Mouse (Mus musculus) hindbrain, embryonic 14.5 days (tissue): ENCODE data around the gene Pitpnm2. TPM values are rescaled to one million over a fixed set of nuclear protein-coding genes. Genes with fewer than 3 reads are reported as not detected.
A peak's percentile ranks its signal among the peaks of the same experiment; 100 is the strongest.

Source experiments
- ATAC-seq: fragments of 200-750 bp; cut with Nextera tagmentation; 2 replicates; pipeline ENCODE4 v1.8.0; 2017; ENCODE audit warnings: moderate number of reproducible peaks, mild to moderate bottlenecking, moderate TSS enrichment, moderate library complexity; ENCODE audit not compliant: low FRiP score
- DNase-seq: peaks from one replicate; pipeline ENCODE4 v3.0.0-alpha.2; 2015; ENCODE audit warnings: low spot score
- H3K27ac ChIP-seq: fragments of 300-500 bp; sonication (generic); 2 replicates; pipeline ENCODE4 v1.5.1; 2014; ENCODE audit warnings: mild to moderate bottlenecking, moderate library complexity
- H3K27me3 ChIP-seq: fragments of 300-500 bp; sonication (generic); 2 replicates; pipeline ENCODE4 v1.6.1; 2014; ENCODE audit warnings: mild to moderate bottlenecking, low read length, mixed read lengths; ENCODE audit not compliant: control insufficient read depth, insufficient read depth
- H3K36me3 ChIP-seq: fragments of 300-500 bp; sonication (generic); replicated peaks from 2 replicates; pipeline ENCODE4 v1.6.1; 2014; ENCODE audit not compliant: control insufficient read depth, insufficient read depth
- H3K4me1 ChIP-seq: fragments of 300-500 bp; sonication (generic); replicated peaks from 2 replicates; pipeline ENCODE4 v1.6.1; 2014; ENCODE audit warnings: antibody characterized with exemption, low read length, mixed read lengths; ENCODE audit not compliant: control insufficient read depth, insufficient read depth
- H3K4me2 ChIP-seq: fragments of 300-500 bp; sonication (generic); replicated peaks from 2 replicates; pipeline ENCODE4 v1.6.1; 2014; ENCODE audit warnings: mild to moderate bottlenecking, moderate library complexity
- H3K4me3 ChIP-seq: fragments of 300-500 bp; sonication (generic); replicated peaks from 2 replicates; pipeline ENCODE4 v1.5.1; 2014; ENCODE audit warnings: mild to moderate bottlenecking, low read length
- H3K9ac ChIP-seq: fragments of 300-500 bp; sonication (generic); 2 replicates; pipeline ENCODE4 v1.6.1; 2014
- H3K9me3 ChIP-seq: fragments of 300-500 bp; sonication (generic); 2 replicates; pipeline ENCODE4 v1.6.1; 2016; ENCODE audit warnings: low read length; ENCODE audit not compliant: control insufficient read depth
- WGBS: fragments of 180-500 bp; shearing (Covaris S2); extraction: QIAGEN DNeasy Blood & Tissue Kit; methylation state at CpG from one replicate; pipeline ENCODE4 v1.1.7; 2014; 5-methylcytosine and 5-hydroxymethylcytosine counted together
- polyA plus RNA-seq: library from polyadenylated mRNA; unstranded; fragments of >200 nt; fragmentation: Nextera tagmentation; extraction: Ambion mirVana; gene quantifications from 2 replicates; pipeline ENCODE4 v1.2.1, GENCODE M21; 2014

Gene Pitpnm2
- polyA plus RNA-seq, 1 experiment from 2014 or later, result 13.5 TPM

DNA sequence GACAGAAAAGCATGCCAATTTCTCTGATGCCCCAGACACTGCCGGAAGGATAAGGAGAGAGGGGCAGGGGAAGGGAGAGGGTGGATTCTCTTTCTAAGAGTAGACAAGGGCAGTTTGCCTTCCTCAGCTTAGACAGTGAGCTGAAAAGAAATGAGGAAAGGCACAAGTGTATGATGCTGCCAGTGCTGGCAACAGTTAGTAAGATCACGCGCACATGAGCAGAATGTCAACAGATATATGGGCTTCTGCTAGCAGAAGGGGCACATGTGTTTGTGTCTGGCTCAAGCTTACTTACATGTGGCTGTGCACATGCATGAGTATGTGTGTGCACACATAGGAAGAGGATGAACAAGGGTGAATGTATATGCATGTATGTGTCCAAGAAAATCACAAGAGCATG, 65.4 kb downstream of the Pitpnm2 start:
- Histone ChIP-seq H3K4me2 (peak overlapping the region; percentile 62), H3K36me3 (no peaks in the 10 kb centered on the region), H3K27me3 (no peaks in the 10 kb centered on the region), H3K9ac (peak overlapping the region; percentile 60), H3K27ac (peak overlapping the region; percentile 88), H3K4me3 (peak overlapping the region; percentile 29), H3K4me1 (peaks cover 63% of the 10 kb centered on the region), H3K9me3 (no peaks in the 10 kb centered on the region)
- 45% methylated on average over 3 of the region's 3 CpGs for WGBS
- DNase-seq (no peak), ATAC-seq (no peak)

DNA sequence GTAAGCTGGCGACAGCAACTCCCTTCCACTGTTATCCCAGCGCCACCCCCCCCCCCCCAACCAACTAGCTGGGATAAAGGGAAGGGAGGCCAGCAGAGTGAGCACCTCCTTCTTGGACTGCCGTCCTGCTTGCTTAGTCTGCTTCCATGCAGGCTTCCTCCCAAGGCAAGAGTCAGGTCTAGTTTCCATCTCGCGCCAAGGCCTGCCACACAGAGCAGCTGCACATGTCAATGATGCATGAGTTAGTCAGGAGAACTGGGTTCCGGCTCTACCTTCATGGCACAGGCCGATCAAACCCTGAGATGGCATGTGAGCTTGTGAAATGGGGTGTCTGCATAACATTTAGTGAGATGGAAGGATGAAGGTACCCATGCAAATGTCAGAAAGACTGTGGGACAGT, 66.9 kb downstream of the Pitpnm2 start:
- H3K4me1 ChIP-seq, result peaks cover 48% of the 10 kb centered on the region
- H3K9me3 ChIP-seq, result no peaks in the 10 kb centered on the region
- no peak overlapping the region for H3K4me3 ChIP-seq
- H3K9ac ChIP-seq, result no peak overlapping the region
- peak overlapping the region; percentile 62; the same call in 1 of the 2 replicates for H3K4me2 ChIP-seq
- 80% methylated on average over 7 of the region's 7 CpGs for WGBS
- H3K27ac ChIP-seq, result no peak overlapping the region
- no peaks in the 10 kb centered on the region for H3K27me3 ChIP-seq
- DNase-seq, result no peak
- ATAC-seq, result no peak
- H3K36me3 ChIP-seq, result no peaks in the 10 kb centered on the region

DNA sequence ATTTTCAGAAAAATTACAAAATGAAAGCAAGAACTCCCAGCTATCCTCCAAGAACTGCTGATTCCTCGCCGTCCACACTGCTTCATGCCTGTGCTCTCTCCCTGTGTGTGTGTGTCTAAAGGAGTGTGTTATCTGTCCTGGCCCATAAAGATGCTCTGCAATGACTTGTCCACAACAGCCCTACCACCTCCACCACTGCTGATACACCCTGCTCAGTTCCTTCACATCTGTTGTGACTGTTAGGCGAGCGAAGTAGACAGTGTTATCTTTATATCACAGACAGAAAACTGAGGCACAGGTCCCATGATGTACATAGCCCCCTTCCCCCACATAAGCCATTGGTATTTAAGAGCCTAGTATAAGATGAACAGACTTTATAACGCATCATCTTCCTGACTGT, 67.5 kb downstream of the Pitpnm2 start:
- WGBS, result 97% methylated on average over 5 of the region's 5 CpGs
- no peak overlapping the region for H3K27ac ChIP-seq
- no peak for DNase-seq
- H3K4me3 ChIP-seq, result no peak overlapping the region
- no peak overlapping the region for H3K4me2 ChIP-seq
- H3K36me3 ChIP-seq, result no peaks in the 10 kb centered on the region
- H3K9me3 ChIP-seq, result no peaks in the 10 kb centered on the region
- H3K4me1 ChIP-seq, result peaks cover 43% of the 10 kb centered on the region
- H3K27me3 ChIP-seq, result no peaks in the 10 kb centered on the region
- ATAC-seq, result no peak
- no peak overlapping the region for H3K9ac ChIP-seq

DNA sequence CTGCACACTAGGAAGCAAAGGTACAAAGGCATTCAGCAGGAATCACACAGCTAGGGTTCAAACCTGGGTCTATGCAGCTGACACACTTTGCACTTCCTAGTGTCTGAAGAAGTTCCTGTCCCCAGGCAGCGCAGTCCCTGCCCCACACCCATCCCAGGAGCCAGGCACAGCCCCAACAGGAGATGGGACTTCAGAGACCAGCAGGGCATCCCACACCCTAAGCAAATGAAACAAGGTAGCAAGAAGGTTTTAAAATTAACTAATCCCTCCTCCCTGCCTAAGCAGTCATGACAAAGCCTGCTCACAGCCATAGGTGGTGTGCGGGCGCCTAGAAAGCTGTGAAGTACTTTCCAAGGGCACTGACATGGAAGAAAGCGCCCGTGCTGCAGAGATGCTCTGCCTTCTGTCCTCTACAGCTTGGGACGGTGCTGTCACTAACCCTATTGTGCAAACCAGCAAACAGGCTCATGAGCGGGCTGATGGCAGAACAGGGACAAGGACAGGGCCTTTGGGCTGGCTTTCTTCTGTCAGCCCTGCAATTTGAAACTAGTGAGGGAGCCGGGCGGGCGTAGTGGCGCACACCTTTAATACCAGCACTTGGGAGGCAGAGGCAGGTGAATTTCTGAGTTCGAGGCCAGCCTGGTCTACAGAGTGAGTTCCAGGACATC, 68.9 kb downstream of the Pitpnm2 start:
- ATAC-seq, result no peak
- H3K27me3 ChIP-seq, result no peaks in the 10 kb centered on the region
- H3K9ac ChIP-seq, result no peak overlapping the region
- H3K4me2 ChIP-seq, result no peak overlapping the region
- DNase-seq, result no peak
- no peaks in the 10 kb centered on the region for H3K36me3 ChIP-seq
- H3K4me1 ChIP-seq, result peaks cover 34% of the 10 kb centered on the region
- H3K4me3 ChIP-seq, result no peak overlapping the region
- H3K9me3 ChIP-seq, result no peaks in the 10 kb centered on the region
- no peak overlapping the region for H3K27ac ChIP-seq
- WGBS, result 77% methylated on average over 12 of the region's 12 CpGs

DNA sequence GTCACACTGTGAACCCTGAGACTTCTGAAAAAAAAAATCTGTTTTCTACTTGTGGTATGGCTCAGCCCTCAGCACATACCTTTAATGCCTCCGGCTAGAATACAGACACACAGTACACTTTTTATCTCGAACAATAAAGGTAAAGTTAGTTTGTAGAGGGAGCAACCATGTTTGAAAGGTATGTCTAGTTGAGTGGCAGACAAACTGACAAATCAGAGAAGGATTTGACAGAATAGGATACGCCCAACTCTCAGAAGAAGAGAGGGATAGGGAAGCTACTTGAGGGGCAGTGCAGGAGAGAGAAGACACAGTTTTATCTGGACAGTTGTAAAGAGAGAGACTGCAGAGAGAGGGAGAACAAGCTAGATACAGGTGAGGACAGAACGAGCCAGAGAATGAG, 70.1 kb downstream of the Pitpnm2 start:
- H3K27me3 ChIP-seq, result no peaks in the 10 kb centered on the region
- H3K4me1 ChIP-seq, result peaks cover 25% of the 10 kb centered on the region
- H3K36me3 ChIP-seq, result no peaks in the 10 kb centered on the region
- H3K9ac ChIP-seq, result no peak overlapping the region
- H3K4me3 ChIP-seq, result no peak overlapping the region
- DNase-seq (no peak), ATAC-seq (no peak)
- no peak overlapping the region for H3K27ac ChIP-seq
- H3K4me2 ChIP-seq, result no peak overlapping the region
- 92% methylated on average over 4 of the region's 4 CpGs for WGBS
- H3K9me3 ChIP-seq, result no peaks in the 10 kb centered on the region

DNA sequence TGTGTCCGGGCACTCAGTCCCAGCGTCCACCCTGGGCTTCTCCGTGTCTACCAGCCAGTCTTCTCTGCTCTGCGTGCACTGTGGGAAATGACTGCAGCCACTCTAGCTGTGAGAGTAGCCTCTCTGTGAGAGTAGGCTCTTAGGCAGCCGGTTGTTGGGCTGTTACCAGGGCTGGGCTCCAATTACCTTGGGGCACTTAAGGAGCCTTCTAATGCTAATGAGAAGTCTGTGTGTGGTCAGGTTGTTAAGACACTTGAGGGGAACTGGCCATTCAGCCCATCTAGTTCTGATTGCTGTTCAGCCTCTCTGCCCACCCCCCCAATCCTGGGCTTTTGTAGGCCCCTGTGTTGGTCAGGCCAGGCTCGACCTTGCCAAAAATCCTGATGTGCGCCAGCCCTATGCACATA, 72.8 kb downstream of the Pitpnm2 start:
- ATAC-seq, result peak; percentile 44; the same call in 1 of the 2 replicates
- Histone ChIP-seq H3K4me3 (no peak overlapping the region), H3K36me3 (no peaks in the 10 kb centered on the region), H3K27me3 (no peaks in the 10 kb centered on the region), H3K9me3 (no peaks in the 10 kb centered on the region), H3K4me1 (peaks cover 19% of the 10 kb centered on the region; the same call in 1 of the 2 replicates), H3K9ac (no peak overlapping the region), H3K4me2 (no peak overlapping the region), H3K27ac (peak overlapping the region; percentile 62; the same call in 1 of the 2 replicates)
- 8% methylated on average over 7 of the region's 7 CpGs for WGBS
- DNase-seq, result no peak

DNA sequence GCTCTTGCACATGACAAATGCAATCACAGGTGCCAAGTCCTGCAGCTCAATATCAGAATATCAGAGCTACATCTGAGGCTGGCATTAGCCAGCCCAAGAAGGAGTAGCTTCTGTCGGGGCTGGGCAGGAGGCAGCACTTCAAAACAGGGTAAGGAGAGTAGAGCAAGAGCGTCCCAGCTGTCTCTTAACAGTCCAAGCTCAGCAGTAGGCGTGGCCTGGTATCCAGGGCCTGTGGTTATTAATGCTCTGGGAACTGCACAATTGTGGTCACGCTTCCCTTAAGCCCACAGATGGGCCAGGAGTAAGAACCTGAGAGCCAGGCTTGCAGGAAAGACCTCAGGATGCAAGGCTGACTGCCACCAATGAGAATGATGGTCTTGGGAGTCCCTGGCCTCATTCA, 74.4 kb downstream of the Pitpnm2 start:
- no peak for DNase-seq
- H3K9me3 ChIP-seq, result no peaks in the 10 kb centered on the region
- H3K4me3 ChIP-seq, result no peak overlapping the region
- H3K27me3 ChIP-seq, result no peaks in the 10 kb centered on the region
- H3K27ac ChIP-seq, result no peak overlapping the region
- no peaks in the 10 kb centered on the region for H3K36me3 ChIP-seq
- H3K4me1 ChIP-seq, result peaks cover 20% of the 10 kb centered on the region; the same call in 1 of the 2 replicates
- ATAC-seq, result peak; percentile 46; the same call in 1 of the 2 replicates
- WGBS, result 17% methylated on average over 4 of the region's 4 CpGs
- no peak overlapping the region for H3K4me2 ChIP-seq
- H3K9ac ChIP-seq, result no peak overlapping the region

DNA sequence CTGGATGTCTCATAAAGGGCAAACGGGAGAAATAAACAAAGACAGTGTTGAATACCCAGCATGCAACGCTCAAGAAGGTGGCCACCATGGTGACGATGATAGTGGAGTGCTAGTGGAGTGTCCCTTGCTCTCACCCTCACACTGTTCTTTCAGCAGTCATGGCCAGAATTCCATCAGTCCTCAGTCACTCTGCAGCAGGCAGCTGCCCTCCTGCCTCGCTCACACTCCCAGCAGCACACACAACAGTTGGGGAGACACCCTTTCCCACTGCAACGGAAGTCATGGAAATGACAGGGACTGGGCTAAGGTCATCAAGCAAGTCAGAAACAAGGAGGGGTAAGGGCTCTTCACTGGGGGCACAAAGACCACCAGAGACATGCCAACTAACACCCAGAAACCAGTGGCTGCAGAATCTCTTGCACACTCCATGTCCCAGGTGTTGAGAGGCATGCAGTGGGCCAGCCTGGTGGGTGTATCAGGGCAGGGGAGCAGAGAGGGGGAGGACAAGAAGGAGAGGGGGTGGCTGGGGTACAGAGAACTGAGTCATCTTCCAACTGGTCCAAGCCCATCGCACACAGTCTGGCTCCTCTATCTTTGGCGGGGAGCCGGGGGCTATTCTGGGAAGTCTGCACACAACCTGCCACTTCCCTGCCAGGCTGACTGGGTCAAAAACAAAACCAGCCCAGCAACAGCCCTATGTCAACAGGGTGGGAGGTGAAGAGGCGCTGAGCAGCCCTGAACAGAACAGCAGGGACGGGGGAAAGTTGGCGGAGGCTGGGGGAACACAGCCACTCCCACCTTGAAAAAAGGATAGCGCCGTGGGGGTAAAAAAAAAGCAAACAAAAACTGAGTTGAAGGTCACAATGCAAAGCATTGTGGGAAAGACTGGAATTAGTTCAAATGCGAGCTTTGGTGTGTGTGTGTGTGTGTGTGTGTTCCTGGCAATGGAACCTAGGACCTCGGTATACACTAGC, 76.3 kb downstream of the Pitpnm2 start:
- no peak overlapping the region for H3K27ac ChIP-seq
- DNase-seq (no peak), ATAC-seq (peak; percentile 53; the same call in 1 of the 2 replicates)

DNA sequence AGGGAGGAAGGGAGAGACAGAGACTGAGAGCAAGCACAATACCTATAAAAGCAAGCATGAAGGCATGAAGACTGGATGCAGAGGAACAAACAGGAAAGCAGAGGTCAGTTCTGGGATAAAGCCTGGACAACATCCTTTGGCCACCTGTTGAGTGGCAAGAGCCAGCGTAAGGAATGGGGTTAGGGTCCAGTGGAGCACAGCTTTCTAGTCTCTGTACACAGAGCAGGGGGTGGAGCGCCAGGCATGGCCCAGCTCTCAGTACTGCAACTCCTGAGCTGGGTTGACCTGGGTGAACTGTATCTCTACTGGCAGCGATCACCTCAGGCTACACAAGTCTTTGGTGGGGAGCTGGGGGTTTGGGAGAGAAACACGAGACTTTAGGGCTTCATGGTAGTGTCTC, 77.3 kb downstream of the Pitpnm2 start:
- H3K4me1 ChIP-seq, result peaks cover 25% of the 10 kb centered on the region
- WGBS, result 84% methylated on average over 4 of the region's 4 CpGs
- ATAC-seq, result no peak

More for the DNA sequence above, 76.3 kb downstream of the Pitpnm2 start:
- Histone ChIP-seq H3K9me3 (no peaks in the 10 kb centered on the region), H3K4me2 (no peak overlapping the region), H3K4me3 (no peak overlapping the region), H3K27me3 (no peaks in the 10 kb centered on the region), H3K4me1 (peaks cover 20% of the 10 kb centered on the region; the same call in 1 of the 2 replicates), H3K9ac (no peak overlapping the region), H3K36me3 (no peaks in the 10 kb centered on the region)
- WGBS, result 63% methylated on average over 15 of the region's 15 CpGs

More for the DNA sequence above, 77.3 kb downstream of the Pitpnm2 start:
- Histone ChIP-seq H3K27ac (no peak overlapping the region), H3K27me3 (no peaks in the 10 kb centered on the region), H3K4me2 (no peak overlapping the region), H3K9me3 (no peaks in the 10 kb centered on the region), H3K4me3 (no peak overlapping the region), H3K36me3 (no peaks in the 10 kb centered on the region), H3K9ac (no peak overlapping the region)
- no peak for DNase-seq
